Mouse (Mus musculus): ENCODE data around the gene Kalrn. TPM values are rescaled to one million over a fixed set of nuclear protein-coding genes. Genes with fewer than 3 reads are reported as not detected.
A peak's percentile ranks its signal among the peaks of the same experiment; 100 is the strongest.

Kalrn gene
- polyA plus RNA-seq, 1 experiment from 2014 or later = 33.2 TPM

GRCm38 (mm10) chr16:34005986-34006385 lies 567.3 kb downstream of the Kalrn start:
- H3K4me3 ChIP-seq = no peak overlapping the region
- H3K9me3 ChIP-seq (replicated peaks) = no peaks in the 10 kb centered on the region
- H3K27me3 ChIP-seq = no peaks in the 10 kb centered on the region
- ATAC-seq (ENCODE audit: low FRiP score) = no peak
- H3K4me1 ChIP-seq = peaks cover 23% of the 10 kb centered on the region
- no peak overlapping the region for H3K4me2 ChIP-seq (replicated peaks)
- WGBS = 98% methylated on average over 3 of the region's 3 CpGs
- H3K9ac ChIP-seq = no peak overlapping the region
- no peak overlapping the region for H3K27ac ChIP-seq
- H3K36me3 ChIP-seq = peaks cover 31% of the 10 kb centered on the region

- Histone ChIP-seq H3K4me1 (peaks cover 23% of the 10 kb centered on the region), H3K4me3 (no peak overlapping the region), H3K27me3 (no peaks in the 10 kb centered on the region), H3K27ac (peak overlapping the region; percentile 82), H3K36me3 (peaks cover 12% of the 10 kb centered on the region), H3K9ac (no peak overlapping the region), H3K9me3 (replicated peaks) (no peaks in the 10 kb centered on the region), H3K4me2 (replicated peaks) (no peak overlapping the region)
- peak; percentile 96 for ATAC-seq (ENCODE audit: low FRiP score)
- WGBS = 25% methylated on average over 4 of the region's 4 CpGs
These were observed 569.2 kb downstream of the Kalrn start for GRCm38 (mm10) chr16:34004128-34004578.

GRCm38 (mm10) chr16:34003566-34004127 lies 569.7 kb downstream of the Kalrn start:
- no peaks in the 10 kb centered on the region for H3K9me3 ChIP-seq (replicated peaks)
- H3K4me2 ChIP-seq (replicated peaks) = no peak overlapping the region
- no peak overlapping the region for H3K9ac ChIP-seq
- no peak overlapping the region for H3K4me3 ChIP-seq
- peak; percentile 24; the same call in 1 of the 2 replicates for ATAC-seq (ENCODE audit: low FRiP score)
- peaks cover 23% of the 10 kb centered on the region for H3K4me1 ChIP-seq
- no peaks in the 10 kb centered on the region for H3K27me3 ChIP-seq
- 54% methylated on average over 10 of the region's 10 CpGs for WGBS
- H3K36me3 ChIP-seq = peaks cover 10% of the 10 kb centered on the region
- peak overlapping the region; percentile 77 for H3K27ac ChIP-seq

GRCm38 (mm10) chr16:34000715-34001114 lies 572.6 kb downstream of the Kalrn start:
- peaks cover 22% of the 10 kb centered on the region for H3K4me1 ChIP-seq
- H3K27ac ChIP-seq = no peak overlapping the region
- no peaks in the 10 kb centered on the region for H3K36me3 ChIP-seq
- no peak overlapping the region for H3K4me2 ChIP-seq (replicated peaks)
- 88% methylated on average over 8 of the region's 8 CpGs for whole genome bisulfite sequencing
- H3K4me3 ChIP-seq = no peak overlapping the region
- H3K9ac ChIP-seq = no peak overlapping the region
- no peaks in the 10 kb centered on the region for H3K27me3 ChIP-seq
- ATAC-seq (ENCODE audit: low FRiP score) = no peak
- no peaks in the 10 kb centered on the region for H3K9me3 ChIP-seq (replicated peaks)

- Histone ChIP-seq H3K9ac (no peak overlapping the region), H3K27me3 (no peaks in the 10 kb centered on the region), H3K4me2 (replicated peaks) (no peak overlapping the region), H3K36me3 (no peaks in the 10 kb centered on the region), H3K4me1 (peaks cover 10% of the 10 kb centered on the region), H3K9me3 (replicated peaks) (no peaks in the 10 kb centered on the region), H3K4me3 (no peak overlapping the region), H3K27ac (no peak overlapping the region)
- ATAC-seq (ENCODE audit: low FRiP score) = no peak
- WGBS = 33% methylated on average over 3 of the region's 3 CpGs
These were observed 573.9 kb downstream of the Kalrn start for GRCm38 (mm10) chr16:33999388-33999787.

GRCm38 (mm10) chr16:33998011-33998410 lies 575.3 kb downstream of the Kalrn start:
- no peak overlapping the region for H3K9ac ChIP-seq
- WGBS = 85% methylated on average over 6 of the region's 6 CpGs
- no peak for ATAC-seq (ENCODE audit: low FRiP score)

GRCm38 (mm10) chr16:33996030-33996429 lies 577.3 kb downstream of the Kalrn start:
- H3K9me3 ChIP-seq (replicated peaks) = no peaks in the 10 kb centered on the region
- H3K9ac ChIP-seq = no peak overlapping the region
- H3K4me1 ChIP-seq = no peaks in the 10 kb centered on the region
- no peak overlapping the region for H3K27ac ChIP-seq
- H3K4me3 ChIP-seq = no peak overlapping the region
- no peaks in the 10 kb centered on the region for H3K36me3 ChIP-seq
- ATAC-seq (ENCODE audit: low FRiP score) = no peak
- 8% methylated on average over 5 of the region's 5 CpGs for WGBS
- no peaks in the 10 kb centered on the region for H3K27me3 ChIP-seq
- no peak overlapping the region for H3K4me2 ChIP-seq (replicated peaks)

More at GRCm38 (mm10) chr16:33998011-33998410, 575.3 kb downstream of the Kalrn start:
- no peak overlapping the region for H3K4me2 ChIP-seq (replicated peaks)
- no peaks in the 10 kb centered on the region for H3K4me1 ChIP-seq
- H3K9me3 ChIP-seq (replicated peaks) = no peaks in the 10 kb centered on the region
- no peak overlapping the region for H3K27ac ChIP-seq
- H3K27me3 ChIP-seq = no peaks in the 10 kb centered on the region
- H3K36me3 ChIP-seq = no peaks in the 10 kb centered on the region
- H3K4me3 ChIP-seq = no peak overlapping the region

- no peak overlapping the region for H3K4me3 ChIP-seq
- H3K4me2 ChIP-seq (replicated peaks) = no peak overlapping the region
- no peaks in the 10 kb centered on the region for H3K36me3 ChIP-seq
- no peaks in the 10 kb centered on the region for H3K4me1 ChIP-seq
- WGBS = 85% methylated on average over 3 of the region's 3 CpGs
- ATAC-seq (ENCODE audit: low FRiP score) = no peak
- H3K27ac ChIP-seq = no peak overlapping the region
- no peaks in the 10 kb centered on the region for H3K9me3 ChIP-seq (replicated peaks)
- H3K27me3 ChIP-seq = no peaks in the 10 kb centered on the region
- H3K9ac ChIP-seq = no peak overlapping the region
These were observed 577.8 kb downstream of the Kalrn start for GRCm38 (mm10) chr16:33995496-33995895.

- ATAC-seq (ENCODE audit: low FRiP score) = no peak
- no peak overlapping the region for H3K4me3 ChIP-seq
- no peaks in the 10 kb centered on the region for H3K4me1 ChIP-seq
- no peak overlapping the region for H3K4me2 ChIP-seq (replicated peaks)
- H3K36me3 ChIP-seq = no peaks in the 10 kb centered on the region
- WGBS = 83% methylated on average over 6 of the region's 6 CpGs
- no peaks in the 10 kb centered on the region for H3K9me3 ChIP-seq (replicated peaks)
- no peak overlapping the region for H3K9ac ChIP-seq
- no peak overlapping the region for H3K27ac ChIP-seq
- H3K27me3 ChIP-seq = no peaks in the 10 kb centered on the region
These were observed 579.0 kb downstream of the Kalrn start for GRCm38 (mm10) chr16:33994321-33994720.

GRCm38 (mm10) chr16:33990712-33991111 lies 582.6 kb downstream of the Kalrn start:
- H3K9me3 ChIP-seq (replicated peaks) = no peaks in the 10 kb centered on the region
- H3K4me1 ChIP-seq = no peaks in the 10 kb centered on the region
- no peaks in the 10 kb centered on the region for H3K27me3 ChIP-seq
- no peak overlapping the region for H3K27ac ChIP-seq
- 84% methylated on average over 4 of the region's 4 CpGs for WGBS
- no peak overlapping the region for H3K4me2 ChIP-seq (replicated peaks)
- H3K9ac ChIP-seq = no peak overlapping the region
- no peak overlapping the region for H3K4me3 ChIP-seq
- no peaks in the 10 kb centered on the region for H3K36me3 ChIP-seq
- no peak for ATAC-seq (ENCODE audit: low FRiP score)

GRCm38 (mm10) chr16:33989106-33989505 lies 584.2 kb downstream of the Kalrn start:
- Histone ChIP-seq H3K4me3 (no peak overlapping the region), H3K36me3 (no peaks in the 10 kb centered on the region), H3K27ac (no peak overlapping the region), H3K4me1 (no peaks in the 10 kb centered on the region), H3K9me3 (replicated peaks) (no peaks in the 10 kb centered on the region), H3K9ac (no peak overlapping the region), H3K27me3 (no peaks in the 10 kb centered on the region), H3K4me2 (replicated peaks) (no peak overlapping the region)
- WGBS = 87% methylated on average over 1 of the region's 1 CpGs
- no peak for ATAC-seq (ENCODE audit: low FRiP score)

GRCm38 (mm10) chr16:33988358-33989012 lies 584.8 kb downstream of the Kalrn start:
- WGBS = 62% methylated on average over 17 of the region's 17 CpGs
- no peak for ATAC-seq (ENCODE audit: low FRiP score)
- no peak overlapping the region for H3K4me3 ChIP-seq
- no peak overlapping the region for H3K4me2 ChIP-seq (replicated peaks)
- H3K36me3 ChIP-seq = no peaks in the 10 kb centered on the region
- H3K4me1 ChIP-seq = no peaks in the 10 kb centered on the region
- no peaks in the 10 kb centered on the region for H3K9me3 ChIP-seq (replicated peaks)
- no peaks in the 10 kb centered on the region for H3K27me3 ChIP-seq
- no peak overlapping the region for H3K9ac ChIP-seq
- H3K27ac ChIP-seq = no peak overlapping the region

GRCm38 (mm10) chr16:33986993-33987392 lies 586.3 kb downstream of the Kalrn start:
- H3K4me3 ChIP-seq = no peak overlapping the region
- no peak overlapping the region for H3K9ac ChIP-seq
- WGBS = 89% methylated on average over 7 of the region's 7 CpGs
- no peaks in the 10 kb centered on the region for H3K4me1 ChIP-seq
- H3K27me3 ChIP-seq = no peaks in the 10 kb centered on the region
- H3K36me3 ChIP-seq = peaks cover 6% of the 10 kb centered on the region; the same call in 1 of the 2 replicates
- H3K4me2 ChIP-seq (replicated peaks) = no peak overlapping the region
- no peaks in the 10 kb centered on the region for H3K9me3 ChIP-seq (replicated peaks)
- no peak overlapping the region for H3K27ac ChIP-seq
- no peak for ATAC-seq (ENCODE audit: low FRiP score)

Data from hindbrain, embryonic 12.5 days (tissue).